Mouse (Mus musculus) kidney, adult 2 months (tissue): ENCODE measurements around the gene Lgals3.

Experiments
- CTCF ChIP-seq: fragments of 200-500 bp; conservative IDR thresholded peaks from 2 replicates; pipeline ENCODE4 v1.5.1; 2011; ENCODE audit warnings: low read depth, mild to moderate bottlenecking, control low read depth, low read length, moderate library complexity, mixed read lengths; ENCODE audit not compliant: insufficient read depth, insufficient read length
- POLR2A ChIP-seq: fragments of 200-500 bp; IDR thresholded peaks from one replicate; pipeline ENCODE4 v1.6.1; 2011; ENCODE audit warnings: low read depth, low read length, control low read depth

DNA sequence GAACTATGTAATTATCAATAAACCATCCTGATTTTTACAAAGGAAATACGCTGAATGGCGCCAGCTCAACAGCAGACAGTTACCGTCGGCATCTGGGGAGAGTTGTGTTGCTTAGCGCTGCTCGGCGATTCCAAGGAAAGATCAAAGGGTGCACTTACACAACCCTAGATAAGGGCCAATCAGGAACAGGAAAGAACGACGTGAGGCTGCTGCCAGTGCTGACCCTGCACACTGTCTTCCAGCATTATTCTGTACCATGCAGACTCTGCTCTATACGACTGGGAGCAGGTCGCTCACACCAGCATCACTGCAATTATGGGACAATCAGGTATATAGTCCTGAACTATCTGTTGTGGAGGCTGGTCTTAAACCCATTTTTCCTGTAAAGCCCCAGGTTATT lies 18.6 kb downstream of the Lgals3 start:
- no peak for TF ChIP-seq CTCF
- TF ChIP-seq POLR2A = no peak
